Mouse (Mus musculus): Measurements from ENCODE around the gene Plcb4.
"Not testable (repeated sequence)": the region's sequence is repeated elsewhere in the genome, so short reads cannot be mapped to it uniquely, and the experiment has no call there.

Gene Plcb4

DNA sequence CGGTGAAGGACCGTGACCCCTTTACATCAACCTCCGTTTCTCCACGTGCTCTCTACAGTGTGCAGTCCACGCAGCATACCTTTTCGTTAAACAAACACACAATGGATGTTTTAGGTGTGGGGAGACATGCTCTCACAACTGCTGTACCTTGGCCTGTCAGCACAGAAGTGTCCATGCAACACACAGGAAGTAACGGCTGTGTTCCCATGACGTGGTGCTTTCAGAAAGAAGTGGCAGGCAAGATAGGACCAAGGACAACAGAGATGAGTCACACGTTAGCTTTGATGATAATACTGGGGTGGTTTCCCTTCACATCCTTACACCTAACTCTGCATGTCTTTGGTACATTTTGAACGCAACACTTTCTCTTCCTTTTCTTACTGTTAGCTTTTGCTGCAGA is 232.3 kb downstream of the Plcb4 start:
- no peak for DNase-seq (ENCODE audit: low spot score)

DNA sequence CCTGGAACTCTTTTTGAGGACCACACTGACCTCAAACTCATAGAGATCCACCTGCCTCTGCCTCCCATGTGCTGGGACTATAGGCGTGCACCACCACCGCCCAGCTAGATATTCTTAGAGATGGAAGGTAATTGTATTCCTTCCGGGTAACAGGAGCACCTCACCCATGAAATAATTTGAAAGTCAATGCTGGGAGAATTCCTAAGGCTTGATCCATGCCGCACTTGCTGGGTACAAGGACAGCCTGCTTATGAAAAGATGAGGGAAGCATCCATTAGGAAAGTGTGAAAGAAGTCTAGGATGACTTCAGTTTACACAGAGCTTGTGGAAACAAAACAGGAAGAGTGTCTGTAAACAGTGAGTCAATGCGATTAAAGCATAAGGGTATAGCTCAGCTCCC is 232.9 kb downstream of the Plcb4 start:
- DNase-seq (ENCODE audit: low spot score): no peak

- no peak for DNase-seq (ENCODE audit: low spot score)
These were observed 235.8 kb downstream of the Plcb4 start for GRCm38 (mm10) chr2:135894582-135894981.

- DNase-seq (ENCODE audit: low spot score): no peak
These were observed 239.2 kb downstream of the Plcb4 start for GRCm38 (mm10) chr2:135898025-135898424.

DNA sequence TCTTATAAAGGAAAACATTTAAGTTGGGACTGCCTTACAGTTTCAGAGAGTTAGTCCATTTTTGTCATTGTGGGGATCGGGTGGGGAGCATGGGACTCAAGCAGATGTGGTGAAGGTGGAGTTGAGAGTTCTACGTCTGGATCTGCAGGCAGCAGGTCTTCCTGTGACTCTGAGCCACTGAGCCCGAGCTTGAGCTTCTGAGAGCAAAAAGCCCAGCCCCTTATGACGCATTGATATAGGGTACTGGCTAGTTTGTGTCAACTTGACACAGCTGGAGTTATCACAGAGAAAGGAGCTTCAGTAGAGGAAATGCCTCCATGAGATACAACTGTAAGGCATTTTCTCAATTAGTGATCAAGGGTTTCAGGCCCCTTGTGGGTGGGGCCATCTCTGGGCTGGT is 241.1 kb downstream of the Plcb4 start:
- DNase-seq (ENCODE audit: low spot score): not testable (repeated sequence)

DNA sequence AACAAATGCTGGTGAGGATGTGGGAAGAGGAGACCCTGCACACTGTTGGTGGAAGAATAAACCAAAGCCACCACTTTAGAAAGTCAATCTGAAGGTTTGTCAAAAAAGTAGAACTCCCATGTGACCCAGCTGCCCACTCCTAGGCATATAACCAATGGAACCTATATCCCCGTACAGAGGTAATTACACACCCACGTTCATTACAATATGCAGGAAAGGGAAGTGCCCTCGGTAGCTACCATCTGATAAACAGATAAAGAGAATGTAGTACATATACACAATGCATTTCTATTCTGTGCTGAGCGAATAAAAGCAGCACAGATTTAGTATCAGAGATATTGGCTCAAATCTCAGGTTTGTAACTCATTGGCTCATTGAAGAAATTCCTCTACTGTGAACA is 242.2 kb downstream of the Plcb4 start:
- DNase-seq (ENCODE audit: low spot score): no peak

DNA sequence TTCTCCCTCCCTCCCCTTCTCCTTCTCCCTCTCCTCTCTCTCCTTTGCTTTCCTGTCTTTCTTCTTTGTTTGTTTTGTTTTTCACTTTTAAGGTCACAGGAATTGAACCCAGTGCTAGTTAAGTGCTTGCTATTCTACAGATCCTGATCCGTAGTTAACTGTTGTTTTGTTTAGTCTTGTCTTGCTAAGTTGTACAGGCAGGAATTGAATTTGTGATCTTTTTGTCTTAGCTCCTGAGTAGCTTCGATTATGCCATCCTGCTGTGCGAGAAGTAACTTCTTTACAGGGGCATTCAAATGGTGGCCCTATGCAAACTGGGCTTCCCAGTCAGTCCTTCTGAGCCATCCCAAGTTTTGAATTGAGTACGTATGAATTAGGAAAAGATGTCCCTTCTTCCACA is 245.5 kb downstream of the Plcb4 start:
- DNase-seq (ENCODE audit: low spot score): no peak

DNA sequence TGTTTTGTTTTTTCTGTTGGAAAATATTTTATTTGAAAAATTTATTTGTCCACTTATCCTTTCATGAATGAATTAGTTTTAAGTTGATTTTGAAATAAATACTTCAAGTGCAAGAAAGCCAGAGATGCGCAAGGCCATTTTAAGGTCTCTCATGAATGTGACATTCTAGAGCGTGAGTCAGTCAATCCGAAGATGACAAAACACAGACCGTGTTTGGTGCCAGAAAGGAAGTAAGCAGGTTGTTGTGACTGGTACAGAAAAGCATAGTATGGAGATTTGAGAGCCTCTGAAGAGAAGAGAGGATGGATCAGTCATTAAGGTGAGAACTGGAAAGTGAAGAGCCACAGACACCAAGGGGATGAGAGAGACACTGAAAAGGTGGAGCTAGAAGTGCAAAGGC is 246.0 kb downstream of the Plcb4 start:
- DNase-seq (ENCODE audit: low spot score): no peak

DNA sequence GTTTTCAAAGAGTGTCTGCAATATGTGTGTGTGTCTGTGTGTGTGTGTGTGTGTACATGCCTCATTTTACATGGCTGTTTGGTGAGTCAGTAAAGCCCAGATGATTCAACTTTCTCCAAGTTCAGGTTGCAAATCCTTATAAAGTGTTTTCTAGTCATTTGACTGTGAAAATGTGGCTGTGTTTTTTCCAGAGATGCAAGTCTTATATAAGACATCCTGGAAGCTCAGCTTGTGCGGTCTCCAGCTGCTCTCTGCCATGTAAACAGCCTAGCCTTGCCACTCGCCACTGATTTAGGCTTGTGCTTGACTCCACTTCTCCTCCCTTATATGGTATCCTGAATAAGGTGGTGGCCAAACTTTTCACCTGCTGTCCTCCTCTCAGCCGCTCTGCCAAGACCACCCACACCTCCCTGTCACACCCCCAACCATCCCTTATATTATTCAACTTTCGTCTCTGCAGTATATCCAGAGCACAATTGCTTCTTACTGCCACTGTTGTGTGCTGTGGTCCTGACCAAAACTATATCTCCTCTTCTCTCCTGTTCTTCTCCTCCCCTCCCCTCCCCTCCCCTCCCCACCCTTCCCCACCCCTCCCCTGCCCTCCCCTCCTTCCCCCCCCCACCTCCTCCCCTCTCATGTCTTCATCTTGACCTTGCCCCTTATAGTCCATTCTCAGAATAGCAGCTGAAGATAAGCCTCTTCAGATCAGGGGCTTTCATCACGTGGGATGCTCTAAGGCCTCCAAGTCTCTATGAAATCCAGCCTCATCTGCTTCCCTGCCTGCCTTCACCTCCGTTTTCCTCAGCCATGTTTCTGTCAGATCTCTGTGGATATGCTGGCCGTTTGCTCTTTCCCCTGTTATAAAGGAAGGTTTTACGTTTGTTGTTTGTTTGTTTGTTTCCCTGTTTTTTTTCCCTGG is 255.8 kb downstream of the Plcb4 start:
- no peak for DNase-seq (ENCODE audit: low spot score)

GRCm38 (mm10) chr2:135915928-135916327 is 257.1 kb downstream of the Plcb4 start:
- no peak for DNase-seq (ENCODE audit: low spot score)

- no peak for DNase-seq (ENCODE audit: low spot score)
These were observed 258.2 kb downstream of the Plcb4 start for GRCm38 (mm10) chr2:135917000-135917399.

GRCm38 (mm10) chr2:135918116-135918515 is 259.3 kb downstream of the Plcb4 start:
- no peak for DNase-seq (ENCODE audit: low spot score)

DNA sequence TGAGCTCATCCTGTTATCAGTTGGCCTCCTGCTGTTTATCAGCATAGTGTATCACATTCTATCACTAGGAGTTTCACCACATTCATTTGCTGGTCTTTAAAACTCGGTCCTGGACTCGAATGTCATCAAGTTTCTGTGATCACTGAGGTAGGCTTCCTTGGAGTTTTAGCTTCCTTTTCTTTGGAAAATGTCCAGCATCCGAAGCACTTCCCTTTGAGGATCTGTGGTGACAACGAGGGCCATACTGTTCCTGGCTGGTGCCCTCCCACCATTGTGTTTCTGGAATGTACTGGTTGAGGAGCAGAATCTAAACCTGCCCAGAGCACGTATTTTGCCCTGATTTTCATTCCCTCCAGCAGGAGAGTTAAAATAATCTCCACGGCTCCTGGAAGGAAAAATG is 260.8 kb downstream of the Plcb4 start:
- DNase-seq (ENCODE audit: low spot score): no peak

- peak; percentile 61 for DNase-seq (ENCODE audit: low spot score)
These were observed 268.0 kb downstream of the Plcb4 start for GRCm38 (mm10) chr2:135926660-135927343.

- DNase-seq (ENCODE audit: low spot score): no peak
These were observed 270.4 kb downstream of the Plcb4 start for GRCm38 (mm10) chr2:135929021-135929720.

- no peak for DNase-seq (ENCODE audit: low spot score)
These were observed 271.9 kb downstream of the Plcb4 start for GRCm38 (mm10) chr2:135930696-135931095.

GRCm38 (mm10) chr2:135932569-135932968 is 273.8 kb downstream of the Plcb4 start:
- no peak for DNase-seq (ENCODE audit: low spot score)

GRCm38 (mm10) chr2:135936376-135936775 is 277.6 kb downstream of the Plcb4 start:
- DNase-seq (ENCODE audit: low spot score): no peak

DNA sequence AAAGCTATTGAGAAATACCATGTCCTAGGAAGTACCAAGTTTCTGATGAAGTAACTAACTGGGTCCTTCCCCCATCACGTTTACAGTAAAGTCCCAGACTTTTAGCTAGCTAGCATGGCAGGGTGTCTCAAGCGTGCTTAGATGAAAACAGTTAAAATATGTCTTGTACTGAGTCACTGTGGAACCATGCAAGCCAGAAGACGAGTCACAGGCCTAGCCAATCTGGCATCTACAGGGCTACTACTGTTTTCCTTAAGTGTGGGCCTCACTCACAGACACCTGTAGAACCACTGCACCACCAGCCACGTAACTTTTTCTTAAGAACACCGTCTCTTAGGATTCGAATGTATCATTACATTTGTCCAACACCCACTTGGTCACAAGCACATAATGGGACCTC is 278.8 kb downstream of the Plcb4 start:
- no peak for DNase-seq (ENCODE audit: low spot score)

- DNase-seq (ENCODE audit: low spot score): no peak
These were observed 281.1 kb downstream of the Plcb4 start for GRCm38 (mm10) chr2:135939933-135940332.

DNA sequence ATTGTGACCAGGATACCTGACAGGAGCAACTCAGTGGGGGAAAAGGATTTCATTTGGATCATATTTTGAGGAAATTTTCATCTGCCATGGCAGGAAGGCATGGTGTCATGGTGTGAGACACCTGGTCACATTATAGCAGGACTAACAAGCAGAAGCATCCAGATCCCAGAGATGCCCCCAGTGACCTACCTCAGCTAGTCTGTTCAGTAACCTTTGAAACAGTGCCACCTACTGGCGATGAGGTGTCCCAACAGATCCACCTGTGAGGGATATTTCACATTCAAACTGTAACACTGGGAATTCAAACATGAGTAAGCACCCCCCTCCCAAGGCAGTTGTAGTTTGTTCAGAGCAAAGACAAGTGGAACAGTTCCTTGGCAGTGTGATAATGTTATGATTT is 289.0 kb downstream of the Plcb4 start:
- no peak for DNase-seq (ENCODE audit: low spot score)

DNA sequence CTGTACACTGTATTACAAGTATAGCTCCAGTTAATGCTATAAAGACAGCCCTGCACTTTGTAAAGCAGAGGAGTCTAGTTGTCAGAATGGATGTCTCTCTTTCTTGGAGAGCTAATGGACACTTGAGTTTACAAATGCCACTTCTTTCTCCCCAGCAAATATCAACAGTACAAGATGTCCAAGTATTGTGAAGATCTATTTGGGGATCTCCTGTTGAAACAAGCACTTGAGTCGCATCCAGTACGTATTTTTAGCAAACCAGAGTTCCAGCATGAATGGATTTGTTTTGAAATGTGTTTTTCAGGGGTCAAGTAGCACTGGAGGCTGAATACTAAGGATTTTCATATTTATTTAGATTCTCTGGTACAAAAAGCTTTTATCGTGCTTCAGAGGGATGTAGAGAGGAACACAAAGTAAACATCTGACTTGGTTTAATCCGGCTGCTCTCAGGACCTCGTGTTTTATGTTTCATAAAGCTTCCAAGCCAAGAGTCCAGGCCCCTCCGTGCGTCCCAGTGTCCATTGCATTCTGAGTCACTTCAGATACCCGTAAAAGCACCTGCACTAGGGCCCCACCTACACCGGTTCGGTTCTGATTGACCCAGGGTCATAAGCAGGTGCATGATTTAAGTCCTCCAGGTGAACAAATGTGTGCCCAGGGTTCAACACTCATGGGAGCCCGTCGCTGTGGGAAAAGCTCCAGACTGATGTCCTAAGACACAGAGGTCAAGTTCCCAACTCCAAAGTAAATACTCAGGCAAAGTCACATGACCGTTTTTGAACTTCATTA is 296.1 kb downstream of the Plcb4 start:
- DNase-seq (ENCODE audit: low spot score): no peak

Measured in MN1 (cell line).